Mouse (Mus musculus): ENCODE data around the gene Sh3gl1. TPM values are rescaled to one million over a fixed set of nuclear protein-coding genes. Genes with fewer than 3 reads are reported as not detected.
"Not testable (repeated sequence)": the region's sequence is repeated elsewhere in the genome, so short reads cannot be mapped to it uniquely, and the experiment has no call there.

The Sh3gl1 gene
- polyA plus RNA-seq, 1 experiment from 2014 or later, result 101 TPM

DNA sequence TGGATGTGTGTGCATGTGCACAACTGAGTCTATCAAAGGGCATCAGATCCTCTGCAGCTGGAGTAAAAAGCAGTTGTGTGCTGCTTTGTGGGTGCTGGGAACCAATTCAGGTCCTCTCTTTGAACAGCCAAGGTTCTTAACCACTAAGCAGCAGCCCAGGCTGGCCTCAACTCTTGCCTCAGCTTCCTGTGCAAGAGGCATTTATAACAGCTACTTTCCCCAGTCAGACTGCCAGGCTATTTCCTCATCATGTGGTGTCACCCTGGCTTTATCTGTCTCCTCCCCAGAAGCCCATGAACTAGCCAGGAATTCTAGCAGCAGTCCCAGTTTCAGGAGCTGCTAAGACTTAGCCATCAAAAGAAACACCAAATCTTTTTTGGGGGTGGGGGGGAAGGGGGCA lies 30.0 kb upstream of the Sh3gl1 start:
- no peak for DNase-seq (ENCODE audit: low spot score)
- no peaks in the 10 kb centered on the region for H3K4me1 ChIP-seq (replicated peaks; ENCODE audit: control insufficient read depth, insufficient read depth)
- ATAC-seq (ENCODE audit: low FRiP score, low TSS enrichment), result no peak
- peaks cover 55% of the 10 kb centered on the region for H3K36me3 ChIP-seq (ENCODE audit: control insufficient read depth, insufficient read depth, low read length)
- H3K27ac ChIP-seq (replicated peaks), result no peak overlapping the region
- TF ChIP-seq EP300 (optimal IDR thresholded peaks at IDR 0.05) (no peak), CTCF (IDR thresholded peaks at IDR 0.05; ENCODE audit: low read depth) (no peak)
- H3K4me2 ChIP-seq (replicated peaks; ENCODE audit: low read depth), result no peak overlapping the region
- no peak overlapping the region for H3K9ac ChIP-seq (ENCODE audit: low read length)
- H3K9me3 ChIP-seq (ENCODE audit: control insufficient read depth, low read length), result no peaks in the 10 kb centered on the region
- no peak overlapping the region for H3K4me3 ChIP-seq (ENCODE audit: low read depth, low read length)
- H3K27me3 ChIP-seq (ENCODE audit: control insufficient read depth, insufficient read depth, low read length), result no peaks in the 10 kb centered on the region

DNA sequence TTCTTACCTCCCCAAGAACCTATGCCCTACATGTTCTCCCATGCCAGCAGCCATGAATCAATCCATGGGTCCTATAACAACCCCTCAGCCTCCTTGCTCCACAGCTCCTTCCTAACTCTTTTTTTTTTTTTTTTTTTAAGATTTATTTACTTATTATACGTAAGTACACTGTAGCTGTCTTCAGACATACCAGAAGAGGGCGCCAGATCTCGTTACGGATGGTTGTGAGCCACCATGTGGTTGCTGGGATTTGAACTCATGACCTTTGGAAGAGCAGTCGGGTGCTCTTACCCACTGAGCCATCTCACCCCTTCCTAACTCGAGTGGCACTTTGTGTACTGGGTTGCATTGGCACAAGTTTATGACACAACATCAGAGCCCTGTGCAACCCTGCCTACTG lies 29.3 kb upstream of the Sh3gl1 start:
- H3K9me3 ChIP-seq (ENCODE audit: control insufficient read depth, low read length); H3K9ac ChIP-seq (ENCODE audit: low read length); H3K27me3 ChIP-seq (ENCODE audit: control insufficient read depth, insufficient read depth, low read length); DNase-seq (ENCODE audit: low spot score); ATAC-seq (ENCODE audit: low FRiP score, low TSS enrichment); H3K27ac ChIP-seq (replicated peaks); H3K4me3 ChIP-seq (ENCODE audit: low read depth, low read length); H3K4me2 ChIP-seq (replicated peaks; ENCODE audit: low read depth); H3K4me1 ChIP-seq (replicated peaks; ENCODE audit: control insufficient read depth, insufficient read depth): not testable (repeated sequence)
- peaks cover 50% of the 10 kb centered on the region for H3K36me3 ChIP-seq (ENCODE audit: control insufficient read depth, insufficient read depth, low read length)
- WGBS, result 72% methylated on average over 6 of the region's 6 CpGs
- peak; percentile 51 for TF ChIP-seq CTCF (IDR thresholded peaks at IDR 0.05; ENCODE audit: low read depth)

DNA sequence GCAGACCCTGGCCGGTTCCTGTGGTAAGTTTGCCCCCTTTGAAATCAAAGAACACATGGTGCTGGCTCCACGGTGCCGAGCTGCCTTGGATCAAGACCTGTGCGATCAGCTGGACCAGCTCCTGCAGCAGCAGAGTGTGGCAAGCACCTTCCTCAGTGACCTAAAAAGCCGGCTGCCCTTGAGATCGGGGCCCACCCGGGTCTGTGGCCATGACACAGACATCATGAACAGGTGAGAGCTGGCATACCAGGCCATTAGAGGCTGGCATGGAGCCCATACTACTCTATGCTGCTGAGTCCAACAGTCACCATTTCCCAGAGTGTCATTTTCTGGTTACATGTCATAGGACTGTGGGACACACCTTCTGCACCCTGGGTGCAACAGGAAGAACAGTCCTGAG lies 25.6 kb upstream of the Sh3gl1 start:
- TF ChIP-seq CTCF (IDR thresholded peaks at IDR 0.05; ENCODE audit: low read depth), result no peak
- TF ChIP-seq EP300 (optimal IDR thresholded peaks at IDR 0.05), result no peak
- H3K27ac ChIP-seq (replicated peaks), result no peak overlapping the region
- H3K9me3 ChIP-seq (ENCODE audit: control insufficient read depth, low read length), result no peaks in the 10 kb centered on the region
- H3K27me3 ChIP-seq (ENCODE audit: control insufficient read depth, insufficient read depth, low read length), result no peaks in the 10 kb centered on the region
- peaks cover 36% of the 10 kb centered on the region for H3K36me3 ChIP-seq (ENCODE audit: control insufficient read depth, insufficient read depth, low read length)
- H3K4me1 ChIP-seq (replicated peaks; ENCODE audit: control insufficient read depth, insufficient read depth), result no peaks in the 10 kb centered on the region
- H3K9ac ChIP-seq (ENCODE audit: low read length), result no peak overlapping the region
- WGBS, result 93% methylated on average over 7 of the region's 7 CpGs
- no peak for DNase-seq (ENCODE audit: low spot score)
- no peak overlapping the region for H3K4me2 ChIP-seq (replicated peaks; ENCODE audit: low read depth)
- ATAC-seq (ENCODE audit: low FRiP score, low TSS enrichment), result no peak
- H3K4me3 ChIP-seq (ENCODE audit: low read depth, low read length), result no peak overlapping the region

DNA sequence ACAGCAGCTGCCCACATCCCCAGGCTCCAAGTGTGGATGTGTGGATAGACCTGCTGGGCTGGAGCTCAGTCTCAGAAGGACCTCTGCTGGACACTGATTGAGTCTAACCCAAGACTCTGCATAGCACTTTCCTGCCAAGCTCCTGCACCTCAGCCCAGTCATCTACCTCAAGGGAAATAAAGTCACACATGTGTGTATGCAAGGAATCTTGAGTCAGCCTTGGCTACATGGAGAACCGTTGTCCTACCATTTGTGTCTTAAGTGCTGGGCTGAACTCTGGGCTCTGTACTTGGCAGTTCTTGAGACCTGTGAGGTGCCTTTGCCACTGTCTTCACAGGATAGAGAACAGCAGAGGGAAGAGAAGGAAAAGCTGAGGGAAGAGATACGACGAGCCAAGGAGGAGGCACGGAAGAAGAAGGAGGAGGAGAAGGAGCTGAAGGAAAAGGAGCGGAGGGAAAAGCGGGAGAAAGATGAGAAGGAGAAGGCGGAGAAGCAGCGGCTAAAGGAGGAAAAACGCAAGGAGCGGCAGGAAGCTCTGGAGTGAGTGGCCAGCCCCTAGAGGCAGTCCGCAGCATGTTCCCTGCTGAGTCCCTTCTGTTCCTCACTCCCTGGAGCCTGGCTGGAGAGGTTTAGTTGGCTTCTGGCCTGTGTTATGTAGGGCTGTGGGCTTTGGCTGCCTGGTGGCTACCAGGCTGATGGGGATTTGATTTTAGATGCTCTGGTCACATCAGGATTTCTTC lies 21.1 kb upstream of the Sh3gl1 start:
- TF ChIP-seq CTCF (IDR thresholded peaks at IDR 0.05; ENCODE audit: low read depth) (peak; percentile 41), EP300 (optimal IDR thresholded peaks at IDR 0.05) (no peak)
- H3K4me2 ChIP-seq (replicated peaks; ENCODE audit: low read depth), result no peak overlapping the region
- no peak overlapping the region for H3K4me3 ChIP-seq (ENCODE audit: low read depth, low read length)
- H3K27ac ChIP-seq (replicated peaks), result no peak overlapping the region
- H3K9me3 ChIP-seq (ENCODE audit: control insufficient read depth, low read length), result no peaks in the 10 kb centered on the region
- DNase-seq (ENCODE audit: low spot score), result no peak
- 83% methylated on average over 11 of the region's 11 CpGs for WGBS
- H3K27me3 ChIP-seq (ENCODE audit: control insufficient read depth, insufficient read depth, low read length), result no peaks in the 10 kb centered on the region
- H3K4me1 ChIP-seq (replicated peaks; ENCODE audit: control insufficient read depth, insufficient read depth), result no peaks in the 10 kb centered on the region
- H3K36me3 ChIP-seq (ENCODE audit: control insufficient read depth, insufficient read depth, low read length), result peaks cover 18% of the 10 kb centered on the region
- no peak for ATAC-seq (ENCODE audit: low FRiP score, low TSS enrichment)
- no peak overlapping the region for H3K9ac ChIP-seq (ENCODE audit: low read length)

DNA sequence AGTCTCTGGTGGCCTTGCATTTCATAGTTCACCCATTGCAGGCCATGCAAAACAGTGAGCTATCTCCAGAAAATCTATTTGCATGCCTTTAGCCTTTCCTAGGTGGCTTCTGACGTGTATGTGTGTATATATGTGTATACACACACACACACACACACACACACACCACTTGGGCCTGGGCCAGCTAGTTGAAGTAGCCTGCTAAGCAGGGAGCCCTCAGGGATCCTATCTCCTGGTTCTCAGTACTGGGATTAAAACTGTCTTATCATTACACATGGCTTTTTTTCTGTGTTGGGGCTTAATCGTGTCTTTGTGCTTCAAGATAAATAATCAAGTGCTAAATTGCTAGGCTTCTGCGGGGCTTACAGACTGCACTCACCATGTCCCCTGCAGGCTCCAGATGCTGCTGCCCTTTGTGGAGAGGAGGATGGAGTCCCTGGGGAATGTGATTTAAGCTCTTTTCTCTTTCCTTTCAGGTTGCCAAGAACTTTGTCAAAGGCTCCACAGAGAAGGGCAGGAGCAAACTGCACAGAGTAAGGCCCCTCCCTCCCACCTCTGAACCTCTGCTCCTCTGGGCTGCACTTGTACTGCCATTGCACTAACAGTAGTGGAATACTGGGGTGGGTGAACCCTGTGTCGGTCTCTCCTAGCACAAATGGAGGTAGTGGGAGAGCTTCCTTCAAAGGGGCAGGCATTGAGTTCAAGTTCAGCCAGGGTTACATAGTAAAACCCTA lies 19.7 kb upstream of the Sh3gl1 start:
- WGBS, result 43% methylated on average over 4 of the region's 4 CpGs
- H3K36me3 ChIP-seq (ENCODE audit: control insufficient read depth, insufficient read depth, low read length), result peaks cover 15% of the 10 kb centered on the region

DNA sequence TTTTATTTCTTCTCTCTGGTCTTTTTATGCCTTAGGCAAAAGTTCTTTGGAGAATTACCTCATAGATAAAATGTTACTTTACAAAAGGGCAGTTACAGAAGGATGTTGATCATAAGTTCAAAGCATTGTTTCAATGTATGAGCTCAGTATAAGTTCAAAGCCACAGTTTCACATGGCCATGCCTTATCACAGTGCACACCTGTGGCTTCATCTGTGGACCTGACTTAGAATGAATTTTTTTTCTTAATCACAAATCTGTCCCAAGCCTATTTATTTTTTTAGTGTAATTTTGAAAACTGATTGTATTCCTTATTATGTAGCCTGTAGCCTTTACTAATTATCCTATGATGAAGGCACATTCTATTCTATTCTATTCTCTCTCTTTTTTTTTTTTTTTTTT lies 18.5 kb upstream of the Sh3gl1 start:
- Histone ChIP-seq H3K27me3 (ENCODE audit: control insufficient read depth, insufficient read depth, low read length) (no peaks in the 10 kb centered on the region), H3K9ac (ENCODE audit: low read length) (no peak overlapping the region), H3K4me2 (replicated peaks; ENCODE audit: low read depth) (no peak overlapping the region), H3K9me3 (ENCODE audit: control insufficient read depth, low read length) (no peaks in the 10 kb centered on the region), H3K4me3 (ENCODE audit: low read depth, low read length) (no peak overlapping the region), H3K4me1 (replicated peaks; ENCODE audit: control insufficient read depth, insufficient read depth) (no peaks in the 10 kb centered on the region), H3K36me3 (ENCODE audit: control insufficient read depth, insufficient read depth, low read length) (peaks cover 12% of the 10 kb centered on the region), H3K27ac (replicated peaks) (no peak overlapping the region)
- DNase-seq (ENCODE audit: low spot score) (no peak), ATAC-seq (ENCODE audit: low FRiP score, low TSS enrichment) (no peak)
- no peak for TF ChIP-seq EP300 (optimal IDR thresholded peaks at IDR 0.05)
- no peak for TF ChIP-seq CTCF (IDR thresholded peaks at IDR 0.05; ENCODE audit: low read depth)

More for the DNA sequence above, 19.7 kb upstream of the Sh3gl1 start:
- no peaks in the 10 kb centered on the region for H3K9me3 ChIP-seq (ENCODE audit: control insufficient read depth, low read length)
- H3K4me3 ChIP-seq (ENCODE audit: low read depth, low read length), result no peak overlapping the region
- TF ChIP-seq CTCF (IDR thresholded peaks at IDR 0.05; ENCODE audit: low read depth), result no peak
- no peak overlapping the region for H3K27ac ChIP-seq (replicated peaks)
- ATAC-seq (ENCODE audit: low FRiP score, low TSS enrichment) (no peak), DNase-seq (ENCODE audit: low spot score) (no peak)
- H3K4me2 ChIP-seq (replicated peaks; ENCODE audit: low read depth), result no peak overlapping the region
- H3K4me1 ChIP-seq (replicated peaks; ENCODE audit: control insufficient read depth, insufficient read depth), result no peaks in the 10 kb centered on the region
- no peaks in the 10 kb centered on the region for H3K27me3 ChIP-seq (ENCODE audit: control insufficient read depth, insufficient read depth, low read length)
- no peak overlapping the region for H3K9ac ChIP-seq (ENCODE audit: low read length)

Measured in stomach, postnatal 0 days (tissue).